Mouse (Mus musculus): ENCODE data around the gene Tenm2. TPM values are rescaled to one million over a fixed set of nuclear protein-coding genes. Genes with fewer than 3 reads are reported as not detected.

Tenm2 gene
- polyA plus RNA-seq, 1 experiment from 2014 or later: 1.2 TPM

DNA sequence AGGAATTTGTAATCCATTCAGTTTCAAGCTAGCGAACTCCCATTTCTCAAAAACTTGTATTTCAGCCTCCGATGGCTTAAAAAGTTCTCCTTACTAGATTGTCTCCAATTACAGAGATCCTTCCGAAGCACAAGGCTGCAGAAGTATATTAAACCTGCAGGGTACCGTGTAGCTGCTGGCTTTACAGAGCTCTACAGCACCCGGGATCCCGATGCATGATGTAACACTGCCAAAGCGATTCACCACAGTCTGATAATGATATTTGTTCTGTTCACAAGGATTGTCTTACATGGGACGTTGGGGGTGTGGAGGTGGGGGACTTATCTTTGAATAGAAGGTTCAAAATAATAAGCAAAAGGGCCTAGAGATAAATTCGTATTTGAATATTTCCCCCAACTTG lies 564.6 kb downstream of the Tenm2 start:
- H3K36me3 ChIP-seq: no peaks in the 10 kb centered on the region
- WGBS: 70% methylated on average over 9 of the region's 9 CpGs
- no peak overlapping the region for H3K4me3 ChIP-seq
- no peak overlapping the region for H3K27ac ChIP-seq (replicated peaks)
- no peak overlapping the region for H3K9ac ChIP-seq
- H3K9me3 ChIP-seq: no peaks in the 10 kb centered on the region
- H3K4me1 ChIP-seq: peaks cover 7% of the 10 kb centered on the region; the same call in 1 of the 2 replicates
- no peak overlapping the region for H3K4me2 ChIP-seq
- no peak for ATAC-seq (ENCODE audit: extremely low read depth, insufficient number of reproducible peaks, low FRiP score, low TSS enrichment)
- H3K27me3 ChIP-seq (replicated peaks): 0 out of 2 replicates have a peak, but pooled peaks cover 8% of the 10 kb centered on the region

GRCm38 (mm10) chr11:36664026-36664425 lies 571.7 kb downstream of the Tenm2 start:
- Histone ChIP-seq H3K4me2 (no peak overlapping the region), H3K27me3 (replicated peaks) (no peaks in the 10 kb centered on the region), H3K4me1 (peaks cover 6% of the 10 kb centered on the region; the same call in 1 of the 2 replicates), H3K9me3 (no peaks in the 10 kb centered on the region), H3K36me3 (no peaks in the 10 kb centered on the region), H3K27ac (replicated peaks) (no peak overlapping the region), H3K4me3 (no peak overlapping the region), H3K9ac (no peak overlapping the region)
- WGBS: 93% methylated on average over 1 of the region's 1 CpGs
- ATAC-seq (ENCODE audit: extremely low read depth, insufficient number of reproducible peaks, low FRiP score, low TSS enrichment): no peak

- no peak overlapping the region for H3K4me2 ChIP-seq
- no peaks in the 10 kb centered on the region for H3K27me3 ChIP-seq (replicated peaks)
- H3K9me3 ChIP-seq: no peaks in the 10 kb centered on the region
- ATAC-seq (ENCODE audit: extremely low read depth, insufficient number of reproducible peaks, low FRiP score, low TSS enrichment): no peak
- H3K9ac ChIP-seq: no peak overlapping the region
- H3K36me3 ChIP-seq: no peaks in the 10 kb centered on the region
- no peak overlapping the region for H3K4me3 ChIP-seq
- peaks cover 6% of the 10 kb centered on the region; the same call in 1 of the 2 replicates for H3K4me1 ChIP-seq
- H3K27ac ChIP-seq (replicated peaks): no peak overlapping the region
- WGBS: 65% methylated on average over 3 of the region's 3 CpGs
Measured at GRCm38 (mm10) chr11:36663571-36663970, 572.2 kb downstream of the Tenm2 start.

GRCm38 (mm10) chr11:36653656-36654323 lies 582.0 kb downstream of the Tenm2 start:
- 71% methylated on average over 9 of the region's 9 CpGs for WGBS
- no peak for ATAC-seq (ENCODE audit: extremely low read depth, insufficient number of reproducible peaks, low FRiP score, low TSS enrichment)
- H3K4me2 ChIP-seq: no peak overlapping the region

DNA sequence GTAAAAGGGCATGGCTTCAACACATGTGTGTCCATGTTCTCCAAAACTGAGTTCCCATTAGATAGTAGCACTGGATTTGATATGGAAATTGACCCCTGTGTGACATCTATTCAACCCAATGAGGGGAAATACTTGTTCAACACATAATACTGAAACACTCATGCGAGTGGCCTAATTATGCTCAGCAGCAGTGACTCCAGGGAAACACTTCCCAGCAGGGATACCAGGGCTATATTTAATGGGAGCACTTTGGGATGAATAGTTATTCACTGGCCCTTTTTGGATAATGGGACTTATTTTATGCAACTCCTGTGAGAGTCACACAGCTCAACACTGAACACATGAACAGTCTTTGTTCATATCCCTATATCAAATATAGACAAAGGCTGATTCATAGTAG lies 588.6 kb downstream of the Tenm2 start:
- no peaks in the 10 kb centered on the region for H3K9me3 ChIP-seq
- WGBS: 68% methylated on average over 1 of the region's 1 CpGs

More at GRCm38 (mm10) chr11:36653656-36654323, 582.0 kb downstream of the Tenm2 start:
- peaks cover 32% of the 10 kb centered on the region for H3K4me1 ChIP-seq
- H3K9me3 ChIP-seq: no peaks in the 10 kb centered on the region
- no peaks in the 10 kb centered on the region for H3K36me3 ChIP-seq
- H3K27me3 ChIP-seq (replicated peaks): no peaks in the 10 kb centered on the region
- no peak overlapping the region for H3K27ac ChIP-seq (replicated peaks)
- H3K4me3 ChIP-seq: no peak overlapping the region
- H3K9ac ChIP-seq: no peak overlapping the region

GRCm38 (mm10) chr11:36635082-36635481 lies 600.7 kb downstream of the Tenm2 start:
- Histone ChIP-seq H3K4me2 (peak overlapping the region; percentile 53), H3K4me1 (peaks cover 13% of the 10 kb centered on the region), H3K4me3 (peak overlapping the region; percentile 11; the same call in 1 of the 2 replicates), H3K9ac (peak overlapping the region; percentile 41; the same call in 1 of the 2 replicates), H3K27ac (replicated peaks) (peak overlapping the region; percentile 69), H3K27me3 (replicated peaks) (no peaks in the 10 kb centered on the region), H3K36me3 (no peaks in the 10 kb centered on the region), H3K9me3 (no peaks in the 10 kb centered on the region)
- 14% methylated on average over 6 of the region's 6 CpGs for WGBS
- ATAC-seq (ENCODE audit: extremely low read depth, insufficient number of reproducible peaks, low FRiP score, low TSS enrichment): peak; percentile 31; the same call in 1 of the 2 replicates

More for the DNA sequence above, 588.6 kb downstream of the Tenm2 start:
- Histone ChIP-seq H3K4me2 (no peak overlapping the region), H3K9ac (no peak overlapping the region), H3K27ac (replicated peaks) (no peak overlapping the region), H3K4me3 (no peak overlapping the region), H3K36me3 (no peaks in the 10 kb centered on the region), H3K4me1 (peaks cover 18% of the 10 kb centered on the region), H3K27me3 (replicated peaks) (no peaks in the 10 kb centered on the region)
- no peak for ATAC-seq (ENCODE audit: extremely low read depth, insufficient number of reproducible peaks, low FRiP score, low TSS enrichment)

- ATAC-seq (ENCODE audit: extremely low read depth, insufficient number of reproducible peaks, low FRiP score, low TSS enrichment): no peak
Measured at GRCm38 (mm10) chr11:36632201-36632600, 603.6 kb downstream of the Tenm2 start.

GRCm38 (mm10) chr11:36613807-36614206 lies 622.0 kb downstream of the Tenm2 start:
- no peak overlapping the region for H3K4me3 ChIP-seq
- H3K9ac ChIP-seq: no peak overlapping the region
- H3K36me3 ChIP-seq: no peaks in the 10 kb centered on the region
- no peaks in the 10 kb centered on the region for H3K27me3 ChIP-seq (replicated peaks)
- no peaks in the 10 kb centered on the region for H3K9me3 ChIP-seq
- H3K4me2 ChIP-seq: no peak overlapping the region
- ATAC-seq (ENCODE audit: extremely low read depth, insufficient number of reproducible peaks, low FRiP score, low TSS enrichment): no peak
- 86% methylated on average over 6 of the region's 6 CpGs for WGBS
- no peaks in the 10 kb centered on the region for H3K4me1 ChIP-seq
- H3K27ac ChIP-seq (replicated peaks): no peak overlapping the region

More at GRCm38 (mm10) chr11:36632201-36632600, 603.6 kb downstream of the Tenm2 start:
- H3K27ac ChIP-seq (replicated peaks): no peak overlapping the region
- H3K9ac ChIP-seq: no peak overlapping the region
- H3K9me3 ChIP-seq: no peaks in the 10 kb centered on the region
- peaks cover 10% of the 10 kb centered on the region for H3K4me1 ChIP-seq
- no peak overlapping the region for H3K4me2 ChIP-seq
- H3K27me3 ChIP-seq (replicated peaks): no peaks in the 10 kb centered on the region
- no peaks in the 10 kb centered on the region for H3K36me3 ChIP-seq
- H3K4me3 ChIP-seq: no peak overlapping the region

- 39% methylated on average over 8 of the region's 8 CpGs for WGBS
- no peak for ATAC-seq (ENCODE audit: extremely low read depth, insufficient number of reproducible peaks, low FRiP score, low TSS enrichment)
Measured at GRCm38 (mm10) chr11:36604815-36605382, 630.9 kb downstream of the Tenm2 start.

GRCm38 (mm10) chr11:36604272-36604671 lies 631.5 kb downstream of the Tenm2 start:
- H3K4me1 ChIP-seq: peaks cover 11% of the 10 kb centered on the region
- H3K4me3 ChIP-seq: no peak overlapping the region
- no peak overlapping the region for H3K9ac ChIP-seq
- H3K36me3 ChIP-seq: no peaks in the 10 kb centered on the region
- no peaks in the 10 kb centered on the region for H3K9me3 ChIP-seq
- no peaks in the 10 kb centered on the region for H3K27me3 ChIP-seq (replicated peaks)
- no peak overlapping the region for H3K4me2 ChIP-seq
- 35% methylated on average over 3 of the region's 3 CpGs for WGBS
- no peak overlapping the region for H3K27ac ChIP-seq (replicated peaks)
- no peak for ATAC-seq (ENCODE audit: extremely low read depth, insufficient number of reproducible peaks, low FRiP score, low TSS enrichment)

More at GRCm38 (mm10) chr11:36604815-36605382, 630.9 kb downstream of the Tenm2 start:
- H3K4me2 ChIP-seq: no peak overlapping the region
- H3K27me3 ChIP-seq (replicated peaks): no peaks in the 10 kb centered on the region
- H3K9me3 ChIP-seq: no peaks in the 10 kb centered on the region
- no peaks in the 10 kb centered on the region for H3K36me3 ChIP-seq
- H3K4me3 ChIP-seq: no peak overlapping the region
- H3K4me1 ChIP-seq: peaks cover 11% of the 10 kb centered on the region
- H3K27ac ChIP-seq (replicated peaks): no peak overlapping the region
- H3K9ac ChIP-seq: no peak overlapping the region

GRCm38 (mm10) chr11:36592471-36592870 lies 643.3 kb downstream of the Tenm2 start:
- Histone ChIP-seq H3K27ac (replicated peaks) (no peak overlapping the region), H3K4me1 (peaks cover 8% of the 10 kb centered on the region), H3K4me2 (no peak overlapping the region), H3K36me3 (no peaks in the 10 kb centered on the region), H3K9me3 (no peaks in the 10 kb centered on the region), H3K4me3 (no peak overlapping the region), H3K9ac (no peak overlapping the region), H3K27me3 (replicated peaks) (no peaks in the 10 kb centered on the region)
- 79% methylated on average over 1 of the region's 1 CpGs for WGBS
- no peak for ATAC-seq (ENCODE audit: extremely low read depth, insufficient number of reproducible peaks, low FRiP score, low TSS enrichment)

DNA sequence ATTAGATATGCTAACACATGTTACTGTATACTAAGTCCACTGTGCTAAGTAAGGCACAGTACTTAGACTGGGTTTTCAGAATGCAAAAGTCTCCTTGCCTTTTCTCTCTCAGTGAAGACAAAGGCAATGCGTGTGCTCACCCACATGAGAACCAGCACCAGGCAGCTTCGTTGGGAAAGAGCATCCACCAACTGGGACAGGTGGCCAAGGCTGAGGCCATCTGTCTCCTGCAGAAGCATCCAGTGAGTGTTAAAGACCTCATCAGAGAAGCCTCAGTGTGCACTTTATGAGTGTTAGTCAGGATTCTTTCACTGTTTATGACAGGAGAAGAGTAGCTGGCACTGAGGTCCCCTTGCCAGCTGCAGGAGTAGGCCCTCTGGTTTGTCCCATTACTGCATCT lies 669.6 kb downstream of the Tenm2 start:
- ATAC-seq (ENCODE audit: extremely low read depth, insufficient number of reproducible peaks, low FRiP score, low TSS enrichment): no peak
- 72% methylated on average over 2 of the region's 2 CpGs for WGBS
- no peak overlapping the region for H3K9ac ChIP-seq
- H3K36me3 ChIP-seq: no peaks in the 10 kb centered on the region
- H3K4me3 ChIP-seq: no peak overlapping the region
- no peaks in the 10 kb centered on the region for H3K9me3 ChIP-seq
- no peak overlapping the region for H3K27ac ChIP-seq (replicated peaks)
- H3K4me1 ChIP-seq: no peaks in the 10 kb centered on the region
- no peaks in the 10 kb centered on the region for H3K27me3 ChIP-seq (replicated peaks)
- H3K4me2 ChIP-seq: no peak overlapping the region
